Mouse (Mus musculus) neural tube, embryonic 10.5 days (tissue): ENCODE results near the gene Kcnd3.

ENCODE experiments used
- DNase-seq: peaks from one replicate; pipeline ENCODE4 v3.0.0-alpha.2; 2017; ENCODE audit warnings: low spot score; ENCODE audit errors: extremely low spot score

Gene Kcnd3

GRCm38 (mm10) chr3:105653544-105654380 lies 201.6 kb downstream of the Kcnd3 start:
- DNase-seq: no peak

- DNase-seq: no peak
Measured at GRCm38 (mm10) chr3:105655031-105655585, 203.0 kb downstream of the Kcnd3 start.

- DNase-seq: no peak
Measured at GRCm38 (mm10) chr3:105660530-105660929, 208.4 kb downstream of the Kcnd3 start.

GRCm38 (mm10) chr3:105663043-105663442 lies 210.9 kb downstream of the Kcnd3 start:
- no peak for DNase-seq

DNA sequence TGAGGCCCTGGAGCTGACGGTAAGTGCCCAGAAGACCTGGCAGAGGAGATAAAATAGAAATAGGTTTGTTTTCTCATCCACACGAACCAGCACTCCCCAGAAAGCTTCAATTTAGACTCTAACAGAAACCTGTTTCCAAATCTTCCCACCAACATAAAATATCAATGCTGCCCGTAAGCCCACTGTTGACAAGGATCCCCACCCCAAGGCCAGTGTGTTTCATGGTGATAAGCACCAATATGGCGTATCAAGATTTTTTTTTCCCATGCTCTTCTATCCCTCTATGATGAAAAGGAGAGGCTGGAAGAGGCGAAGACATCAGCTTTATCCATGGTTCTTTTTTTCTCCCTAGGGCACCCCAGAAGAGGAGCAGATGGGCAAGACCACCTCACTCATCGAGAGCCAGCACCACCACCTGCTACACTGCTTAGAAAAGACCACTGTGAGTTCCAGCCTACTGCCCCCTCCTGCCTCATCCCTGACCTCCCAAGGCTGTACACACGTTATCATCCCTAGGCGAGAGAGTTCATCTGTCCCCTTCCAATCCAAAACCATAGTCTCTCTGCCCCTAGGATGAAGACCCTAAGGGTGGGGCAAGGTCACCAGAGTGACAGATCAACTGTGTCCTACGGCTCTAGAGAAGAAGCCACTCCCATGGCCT lies 213.1 kb downstream of the Kcnd3 start:
- DNase-seq: no peak

- DNase-seq: no peak
Measured at GRCm38 (mm10) chr3:105666996-105667523, 214.9 kb downstream of the Kcnd3 start.

GRCm38 (mm10) chr3:105668161-105668560 lies 216.0 kb downstream of the Kcnd3 start:
- no peak for DNase-seq

GRCm38 (mm10) chr3:105669776-105670175 lies 217.6 kb downstream of the Kcnd3 start:
- no peak for DNase-seq

GRCm38 (mm10) chr3:105670801-105671200 lies 218.7 kb downstream of the Kcnd3 start:
- DNase-seq: no peak

- peak; percentile 61 for DNase-seq
Measured at GRCm38 (mm10) chr3:105674595-105675218, 222.6 kb downstream of the Kcnd3 start.

DNA sequence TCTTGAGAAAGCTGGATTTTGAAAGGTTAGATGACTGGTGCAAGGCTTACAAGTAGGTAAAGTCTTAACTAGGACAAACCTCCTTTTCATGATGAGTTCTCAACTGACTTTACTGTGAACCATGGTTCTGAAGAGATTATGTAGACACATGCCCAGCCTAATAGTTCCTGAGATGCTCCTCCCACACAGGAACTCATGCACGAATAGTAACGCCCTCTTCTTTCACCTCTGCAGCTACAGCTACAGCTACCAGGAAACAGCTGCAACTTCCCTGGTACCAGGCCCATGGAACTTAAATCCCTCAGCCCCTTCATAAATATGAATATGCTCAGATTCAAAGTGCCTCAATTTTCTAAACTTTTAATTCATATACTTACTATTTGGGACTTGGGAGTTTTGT lies 223.8 kb downstream of the Kcnd3 start:
- no peak for DNase-seq

DNA sequence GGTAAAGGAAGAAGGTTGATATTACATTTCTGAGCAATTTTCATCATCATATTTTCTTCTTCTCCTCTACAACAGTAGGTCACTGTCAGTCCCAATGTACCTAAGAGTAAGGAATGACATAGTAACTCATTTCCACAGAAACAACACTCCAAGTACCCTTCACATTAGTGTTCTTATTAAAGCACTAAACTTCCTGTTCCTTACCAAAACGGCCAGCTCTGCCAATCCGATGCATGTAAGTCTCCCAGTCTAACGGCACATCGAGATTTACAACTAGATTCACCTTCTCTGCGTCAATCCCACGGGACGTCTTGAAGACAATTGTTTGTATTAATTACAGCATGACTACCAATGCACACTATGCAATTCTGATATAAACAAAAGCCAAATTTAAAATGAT lies 228.2 kb downstream of the Kcnd3 start:
- no peak for DNase-seq

- no peak for DNase-seq
Measured at GRCm38 (mm10) chr3:105686394-105687323, 234.5 kb downstream of the Kcnd3 start.

- peak; percentile 98 for DNase-seq
Measured at GRCm38 (mm10) chr3:105687324-105688060, 235.4 kb downstream of the Kcnd3 start, which contains the start of gene Ddx20. Ddx20 (minus strand) TSS chr3:105687574.

DNA sequence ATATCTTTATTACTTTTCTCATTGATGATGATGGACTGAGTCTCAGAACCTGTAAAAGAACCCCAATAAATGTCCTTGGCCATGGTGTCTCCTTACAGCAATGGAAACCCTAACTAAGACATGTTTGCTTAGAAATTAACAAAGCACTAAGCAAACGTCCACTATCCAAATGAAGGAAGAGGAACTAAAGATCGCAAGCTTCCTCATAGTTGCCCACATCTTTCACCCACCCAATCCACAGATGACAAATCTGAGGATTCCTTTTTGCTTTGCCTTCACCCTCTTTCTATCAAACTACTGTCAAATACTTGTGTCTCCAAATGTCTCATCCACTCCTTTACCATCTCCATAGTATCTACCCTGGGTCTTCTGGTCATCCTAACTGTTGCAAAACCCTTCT lies 236.4 kb downstream of the Kcnd3 start:
- DNase-seq: no peak

DNA sequence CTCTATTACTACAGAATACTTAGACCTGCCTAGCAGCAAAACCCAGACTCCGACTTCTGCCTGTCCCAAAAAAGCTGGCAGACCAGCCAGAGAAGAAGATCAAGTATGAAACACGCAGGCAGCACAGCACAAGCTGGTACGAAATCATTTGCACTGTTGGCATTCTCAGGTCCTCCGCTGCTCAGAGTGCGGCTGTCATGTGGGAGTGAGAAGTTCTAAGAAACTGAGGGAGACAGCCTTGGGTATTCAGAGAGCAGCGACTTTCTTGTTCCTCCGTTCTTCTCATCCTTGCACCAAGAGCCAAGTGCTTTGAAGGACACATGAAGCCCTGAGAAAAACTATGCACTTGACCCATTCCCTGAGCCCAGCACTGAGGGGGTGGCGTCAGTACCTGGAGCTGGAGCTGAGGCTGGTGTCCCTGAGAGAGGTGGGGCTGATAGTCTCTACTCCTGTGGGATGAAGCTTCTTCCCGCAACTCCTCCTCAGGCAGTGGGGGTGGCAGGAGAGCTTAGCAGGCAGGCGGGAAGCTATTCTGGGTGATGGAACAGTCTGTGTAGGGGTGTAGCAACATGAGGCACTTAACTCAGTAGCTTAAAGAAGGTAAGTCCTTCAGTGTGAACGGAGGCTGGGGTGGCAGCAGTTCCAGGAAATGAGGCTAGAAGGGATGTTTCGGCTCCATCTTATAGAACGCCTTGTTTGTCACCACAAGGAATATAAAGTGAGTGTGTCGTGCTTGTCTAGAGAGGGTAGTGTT lies 241.4 kb downstream of the Kcnd3 start:
- no peak for DNase-seq

GRCm38 (mm10) chr3:105695476-105696386 lies 243.6 kb downstream of the Kcnd3 start:
- DNase-seq: no peak
